Mouse (Mus musculus) ES-Bruce4 (cell line): ENCODE measurements around the gene Snrnp70.

Experiments used
- CTCF ChIP-seq: IDR thresholded peaks from one replicate; pipeline ENCODE4 v1.8.1; 2011; ENCODE audit warnings: low read depth, low read length
- EP300 ChIP-seq: IDR thresholded peaks from 2 replicates; pipeline ENCODE4 v1.6.1; 2011; ENCODE audit warnings: low read depth, low read length; ENCODE audit not compliant: insufficient read depth
- POLR2A ChIP-seq: IDR thresholded peaks from one replicate; pipeline ENCODE4 v1.8.1; 2011; ENCODE audit warnings: low read length; ENCODE audit not compliant: insufficient read depth

- no peak for TF ChIP-seq CTCF
- TF ChIP-seq POLR2A: no peak
- no peak for TF ChIP-seq EP300
Measured at GRCm38 (mm10) chr7:45421194-45421593, 25.7 kb upstream of the Snrnp70 start.
